9 mouse cellular contexts compared by ENCODE assay signal in genomic region chr9:40873556-40874470, GRCm38 (mm10). TPM values are rescaled to one million over a fixed set of nuclear protein-coding genes. Genes with fewer than 3 reads are reported as not detected.
DNase-seq lines count a peak whose midpoint lies in the region; ATAC-seq and TF ChIP-seq lines count a peak whose summit lies in the region.
"Had no signal": no experiment of that assay in that cellular context is flagged by ENCODE, and none has a peak within 500 bp of the region (broad histone marks: within the 10 kb centered on the region; RNA-seq: fewer than 3 reads in every experiment).

Gene Bsx (plus strand): TSS chr9:40874127.

- TF ChIP-seq EP300 in liver, postnatal 0 days (IDR thresholded peaks at IDR 0.05; ENCODE audit: low read depth), result no peak

- peak; percentile 85 for ATAC-seq in forebrain, embryonic 14.5 days
- ATAC-seq in intestine, embryonic 14.5 days (replicated peaks; ENCODE audit: low FRiP score, low TSS enrichment, low read depth), result peak; percentile 75
- ATAC-seq in liver, postnatal 0 days, result no peak

- H3K27me3 ChIP-seq in forebrain, embryonic 14.5 days (replicated peaks; ENCODE audit: control insufficient read depth, insufficient read depth, low read length), result peaks cover 85% of the 10 kb centered on the region
- peaks cover 97% of the 10 kb centered on the region for H3K27me3 ChIP-seq in intestine, embryonic 14.5 days (replicated peaks; ENCODE audit: control insufficient read depth, insufficient read depth, low read length)
- peaks cover 89% of the 10 kb centered on the region for H3K27me3 ChIP-seq in liver, postnatal 0 days (ENCODE audit: insufficient read depth, low read length)

- peaks cover 0 to 3% of the 10 kb centered on the region in 2 experiments; a peak in 1 of 4 replicates for H3K4me1 ChIP-seq in ES-E14 (ENCODE audit: control insufficient read depth in 2 of 2, insufficient read depth in 2 of 2, low read length in 2 of 2, poor library complexity in 1 of 2)
- H3K4me1 ChIP-seq in forebrain, embryonic 14.5 days (ENCODE audit: control insufficient read depth, insufficient read depth, low read length), result no peaks in the 10 kb centered on the region
- no peaks in the 10 kb centered on the region for H3K4me1 ChIP-seq in intestine, embryonic 14.5 days (replicated peaks; ENCODE audit: control insufficient read depth, insufficient read depth, low read length)
- peaks cover 4% of the 10 kb centered on the region for H3K4me1 ChIP-seq in liver, postnatal 0 days (ENCODE audit: insufficient read depth)

- no peak within 1 kb of the TSS for H3K9ac ChIP-seq in ES-E14 (ENCODE audit: insufficient read depth, low read depth, low read length, poor library complexity, severe bottlenecking)
- no peak within 1 kb of the TSS for H3K9ac ChIP-seq in forebrain, embryonic 14.5 days (ENCODE audit: low read length)
- no peak within 1 kb of the TSS for H3K9ac ChIP-seq in intestine, embryonic 14.5 days (ENCODE audit: low read length)
- H3K9ac ChIP-seq in liver, postnatal 0 days (replicated peaks), result no peak within 1 kb of the TSS

- peak within 1 kb of the TSS in 1 of 2 experiments; percentile 50; a peak in 2 of 4 replicates for H3K4me3 ChIP-seq in ES-E14 (ENCODE audit: insufficient read depth in 1 of 2, low read depth in 1 of 2, low read length in 2 of 2, poor library complexity in 1 of 2, severe bottlenecking in 1 of 2)
- H3K4me3 ChIP-seq in forebrain, embryonic 14.5 days (ENCODE audit: low read depth, low read length), result no peak within 1 kb of the TSS
- H3K4me3 ChIP-seq in intestine, embryonic 14.5 days (ENCODE audit: low read depth, low read length), result peak within 1 kb of the TSS; percentile 20; the same call in 1 of the 2 replicates
- no peak within 1 kb of the TSS for H3K4me3 ChIP-seq in liver, postnatal 0 days (ENCODE audit: low read depth, low read length)

- peak; percentile 73 for DNase-seq in ES-E14 (ENCODE audit: low read depth, low spot score)
- DNase-seq in adrenal gland, adult (ENCODE audit: inconsistent age in 2 of 2, low spot score in 1 of 2), result peak; percentile 25 to 62
- DNase-seq in forebrain, embryonic 14.5 days (ENCODE audit: low spot score), result peak; percentile 73
- peak; percentile 96 for DNase-seq in intestine, embryonic 14.5 days (ENCODE audit: low spot score)
- DNase-seq in liver, postnatal 0 days, result peak; percentile 56
- DNase-seq in ovary, postnatal 36 days (ENCODE audit: low spot score), result peak; percentile 74
- DNase-seq in right cerebral cortex, postnatal 25 days, result no peak
- DNase-seq in spleen, postnatal 36 days (ENCODE audit: low spot score in 2 of 2), result no peak

- no peak within 1 kb of the TSS for H3K4me2 ChIP-seq in forebrain, embryonic 14.5 days (ENCODE audit: low read length)
- peak within 1 kb of the TSS; percentile 45 for H3K4me2 ChIP-seq in intestine, embryonic 14.5 days (ENCODE audit: low read length)
- H3K4me2 ChIP-seq in liver, postnatal 0 days (ENCODE audit: low read depth, low read length), result no peak within 1 kb of the TSS

- TF ChIP-seq CTCF in liver, postnatal 0 days (IDR thresholded peaks at IDR 0.05; ENCODE audit: low read depth), result no peak

- in situ Hi-C loops in ES-E14 (cut with MboI; ENCODE audit: low sequenced_read_pairs in 2 of 2, unreplicated experiment in 2 of 2), result no loop called here

- no peaks in the 10 kb centered on the region for H3K36me3 ChIP-seq in ES-E14 (ENCODE audit: control insufficient read depth, insufficient read depth, low read length, poor library complexity, severe bottlenecking)
- no peaks in the 10 kb centered on the region for H3K36me3 ChIP-seq in forebrain, embryonic 14.5 days (ENCODE audit: control insufficient read depth, insufficient read depth, low read length)
- no peaks in the 10 kb centered on the region for H3K36me3 ChIP-seq in intestine, embryonic 14.5 days (ENCODE audit: control insufficient read depth, insufficient read depth, low read length)
- H3K36me3 ChIP-seq in liver, postnatal 0 days (replicated peaks; ENCODE audit: insufficient read depth, low read length), result no peaks in the 10 kb centered on the region

- no peak within 1 kb of the TSS for H3K27ac ChIP-seq in ES-E14 (ENCODE audit: insufficient read depth, low read depth, low read length, poor library complexity, severe bottlenecking)
- H3K27ac ChIP-seq in forebrain, embryonic 14.5 days (ENCODE audit: low read depth, low read length), result no peak within 1 kb of the TSS
- H3K27ac ChIP-seq in intestine, embryonic 14.5 days (ENCODE audit: low read depth), result no peak within 1 kb of the TSS
- H3K27ac ChIP-seq in liver, postnatal 0 days (ENCODE audit: low read depth), result no peak within 1 kb of the TSS

- H3K9me3 ChIP-seq in ES-E14 (ENCODE audit: control insufficient read depth, insufficient read depth, low read depth, low read length), result no peaks in the 10 kb centered on the region
- H3K9me3 ChIP-seq in forebrain, embryonic 14.5 days (replicated peaks; ENCODE audit: control insufficient read depth, low read length), result no peaks in the 10 kb centered on the region
- no peaks in the 10 kb centered on the region for H3K9me3 ChIP-seq in intestine, embryonic 14.5 days (ENCODE audit: control insufficient read depth, low read length)
- no peaks in the 10 kb centered on the region for H3K9me3 ChIP-seq in liver, postnatal 0 days (ENCODE audit: low read length)

- 2% methylated on average over 32 of the region's 32 CpGs for WGBS in forebrain, embryonic 14.5 days
- WGBS in intestine, embryonic 14.5 days, result 4% methylated on average over 32 of the region's 32 CpGs
- 3% methylated on average over 31 of the region's 32 CpGs for WGBS in liver, postnatal 0 days (ENCODE audit: insufficient replicate concordance)

TF ChIP-seq in ES-E14, 5 proteins besides CTCF, POLR2A, EP300 and RAD21:
- no peak for TF ChIP-seq HCFC1 (IDR thresholded peaks at IDR 0.05; ENCODE audit: borderline replicate concordance, insufficient read depth, low read length)
- TF ChIP-seq ZNF384 (IDR thresholded peaks at IDR 0.05; ENCODE audit: low read depth, low read length), result no peak
- TF ChIP-seq CHD2 (IDR thresholded peaks at IDR 0.05; ENCODE audit: low read depth, low read length), result no peak
- TF ChIP-seq ZC3H11A (IDR thresholded peaks at IDR 0.05; ENCODE audit: borderline replicate concordance, low read depth, low read length), result no peak
- no peak for TF ChIP-seq MAFK (IDR thresholded peaks at IDR 0.05; ENCODE audit: insufficient read depth, low read depth, low read length)

RNA-seq across cellular contexts. Expression of gene Bsx, which starts in this region (rescaled TPM):
- total RNA-seq in ES-E14 (2012; rRNA removed), result not detected in 2 replicates
- polyA plus RNA-seq in forebrain, embryonic 14.5 days (2014; fragmentation: Nextera tagmentation; extraction: Ambion mirVana), result 1.2 and 1.3 TPM in 2 replicates
- polyA plus RNA-seq in intestine, embryonic 14.5 days (2014; fragmentation: Nextera tagmentation; extraction: Ambion mirVana), result not detected in 2 replicates
- polyA plus RNA-seq in liver, postnatal 0 days (2015; fragmentation: Nextera tagmentation; extraction: Ambion mirVana), result not detected in 2 replicates
- polyA plus RNA-seq: spleen, adult 2 months had no signal

Comparison
In these comparisons a context has a peak if more than half of its experiments do, and no peak if none do; other contexts are left out.
1. Peak in DNase-seq in ES-E14; RNA of the gene not detected or under 1 TPM.
2. Peak in DNase-seq, ATAC-seq, H3K4me3 ChIP-seq and H3K4me2 ChIP-seq in intestine, embryonic 14.5 days; RNA of the gene not detected or under 1 TPM.
3. Peak in DNase-seq in liver, postnatal 0 days; RNA of the gene not detected or under 1 TPM.
4. DNase-seq: peak in adrenal gland, adult (2 of 2), forebrain, embryonic 14.5 days (single experiment) and ovary, postnatal 36 days (single experiment); none in right cerebral cortex, postnatal 25 days (single experiment) and spleen, postnatal 36 days (0 of 2).